Mouse (Mus musculus): Measurements from ENCODE around the gene Arl2bp.

GRCm38 (mm10) chr8:94695994-94696384 lies 29.6 kb downstream of the Arl2bp start, which contains the start of gene Pllp:
- TF ChIP-seq EP300 (IDR thresholded peaks at IDR 0.05; ENCODE audit: insufficient read depth, low read depth, low read length) (no peak), CTCF (IDR thresholded peaks at IDR 0.05) (no peak), POLR2A (IDR thresholded peaks at IDR 0.05; ENCODE audit: insufficient read depth, low read depth, low read length) (no peak)

Measured in heart, adult 2 months (tissue).